Mouse (Mus musculus) erythroblast, embryonic 14.5 days (primary cell): ENCODE data around the gene Selplg. TPM values are rescaled to one million over a fixed set of nuclear protein-coding genes. Genes with fewer than 3 reads are reported as not detected.
"Not testable (repeated sequence)": the region's sequence is repeated elsewhere in the genome, so short reads cannot be mapped to it uniquely, and the experiment has no call there.

Source experiments
- H3K27me3 ChIP-seq: 2 replicates; pipeline ENCODE4 v1.6.1; 2012; ENCODE audit warnings: inconsistent platforms; ENCODE audit not compliant: control insufficient read depth
- H3K36me3 ChIP-seq: 2 replicates; pipeline ENCODE4 v1.6.1; 2012; ENCODE audit warnings: mild to moderate bottlenecking, inconsistent platforms; ENCODE audit not compliant: control insufficient read depth
- H3K4me1 ChIP-seq: 2 replicates; pipeline ENCODE4 v1.6.1; 2012; ENCODE audit warnings: inconsistent platforms; ENCODE audit not compliant: control insufficient read depth
- H3K4me3 ChIP-seq: replicated peaks from 2 replicates; pipeline ENCODE3; 2012; ENCODE audit warnings: moderate library complexity, mild to moderate bottlenecking, inconsistent platforms
- H3K9me3 ChIP-seq: 2 replicates; pipeline ENCODE4 v1.6.1; 2012; ENCODE audit warnings: low read length, inconsistent platforms, mixed read lengths; ENCODE audit not compliant: control insufficient read depth
- GATA1 ChIP-seq: IDR thresholded peaks from 2 replicates; pipeline ENCODE4 v1.6.1; 2012; ENCODE audit warnings: low read length, inconsistent platforms, mixed read lengths
- TAL1 ChIP-seq: IDR thresholded peaks from 3 replicates; pipeline ENCODE4 v1.6.1; 2012; ENCODE audit warnings: low read length, inconsistent platforms, mixed read lengths
- polyA plus RNA-seq: library from polyadenylated mRNA; stranded (reverse); fragments of >175 nt; gene quantifications from 2 replicates; pipeline ENCODE4 v1.2.3, GENCODE M21; 2012

Gene Selplg
- polyA plus RNA-seq, 1 experiment = 1.1 TPM

DNA sequence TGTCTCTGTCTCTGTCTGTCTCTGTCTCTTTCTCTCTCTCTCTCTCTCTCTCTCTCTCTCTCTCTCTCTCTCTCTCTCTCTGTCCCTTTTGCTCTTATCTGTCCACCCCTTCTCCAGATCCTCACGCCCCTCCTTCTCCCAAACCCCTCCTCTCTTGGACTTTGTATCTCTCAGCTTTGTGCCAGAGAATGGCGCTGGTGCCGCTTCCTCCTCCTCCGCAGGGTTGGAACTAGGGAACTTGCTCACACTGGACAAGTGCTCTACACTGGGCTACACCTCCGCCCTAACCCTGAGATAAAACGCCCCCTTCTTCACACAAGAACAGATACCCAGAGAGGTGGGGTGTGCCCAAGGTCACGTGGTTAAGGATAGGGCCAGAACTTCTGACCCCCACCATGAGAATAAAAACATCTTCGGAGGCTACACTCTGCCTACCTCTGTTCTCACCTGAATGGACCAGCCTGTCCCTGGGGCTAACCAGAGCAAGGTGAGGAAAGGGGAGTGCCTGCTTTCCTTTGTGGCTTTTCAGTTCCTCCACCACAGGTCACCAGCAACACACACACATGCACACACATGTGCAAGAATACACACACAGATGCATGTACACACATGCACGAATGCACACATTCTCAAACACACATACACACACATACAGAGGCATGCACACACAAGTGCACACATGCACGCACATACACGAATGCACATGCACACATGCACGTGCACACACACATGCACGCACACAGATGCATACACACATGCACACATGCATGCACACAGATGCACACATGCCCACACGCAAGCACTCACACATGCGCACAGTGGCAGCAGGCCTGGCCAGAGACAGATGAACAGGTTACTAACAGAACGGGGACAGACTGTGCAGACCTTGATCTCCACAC is 41.0 kb downstream of the Selplg start:
- no peaks in the 10 kb centered on the region for H3K27me3 ChIP-seq
- H3K36me3 ChIP-seq = no peaks in the 10 kb centered on the region
- no peak overlapping the region for H3K4me3 ChIP-seq
- H3K4me1 ChIP-seq = peaks cover 4% of the 10 kb centered on the region
- no peak; the same call in 2 of the 3 replicates for TF ChIP-seq TAL1
- TF ChIP-seq GATA1 = no peak
- H3K9me3 ChIP-seq = no peaks in the 10 kb centered on the region

GRCm38 (mm10) chr5:113790453-113791196 is 41.8 kb downstream of the Selplg start:
- TF ChIP-seq GATA1 (no peak), TAL1 (no peak)
- no peaks in the 10 kb centered on the region for H3K27me3 ChIP-seq
- H3K4me1 ChIP-seq = peaks cover 4% of the 10 kb centered on the region

GRCm38 (mm10) chr5:113789075-113789788 is 43.2 kb downstream of the Selplg start:
- no peaks in the 10 kb centered on the region for H3K36me3 ChIP-seq
- peaks cover 4% of the 10 kb centered on the region for H3K4me1 ChIP-seq
- TF ChIP-seq GATA1 (no peak), TAL1 (no peak)

More at GRCm38 (mm10) chr5:113790453-113791196, 41.8 kb downstream of the Selplg start:
- no peaks in the 10 kb centered on the region for H3K9me3 ChIP-seq
- H3K36me3 ChIP-seq = no peaks in the 10 kb centered on the region
- H3K4me3 ChIP-seq = no peak overlapping the region

DNA sequence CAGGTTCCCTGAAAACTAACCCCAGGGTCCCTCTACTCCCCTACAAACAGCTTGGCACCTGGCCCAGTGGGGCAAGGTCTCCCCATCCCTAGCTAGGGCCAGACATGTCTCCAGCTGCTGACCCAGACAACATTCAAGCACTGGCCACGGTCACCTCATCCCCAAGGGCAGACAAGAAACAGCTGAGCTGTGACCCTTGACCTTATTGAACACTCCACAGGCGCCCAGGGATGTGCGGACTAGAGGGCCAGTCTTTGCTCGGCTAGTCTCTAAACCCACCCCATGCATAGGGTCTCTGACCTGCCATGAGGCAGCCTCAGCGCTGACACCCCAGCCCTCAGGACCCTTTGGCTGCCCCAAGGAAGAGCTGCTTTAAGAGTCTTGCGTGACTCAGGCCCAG is 43.8 kb downstream of the Selplg start:
- Histone ChIP-seq H3K4me3 (no peak overlapping the region), H3K36me3 (no peaks in the 10 kb centered on the region), H3K27me3 (peaks cover 14% of the 10 kb centered on the region), H3K4me1 (peaks cover 4% of the 10 kb centered on the region), H3K9me3 (peaks cover 6% of the 10 kb centered on the region)
- TF ChIP-seq TAL1 (no peak), GATA1 (no peak)

More at GRCm38 (mm10) chr5:113789075-113789788, 43.2 kb downstream of the Selplg start:
- H3K4me3 ChIP-seq = no peak overlapping the region
- peaks cover 4% of the 10 kb centered on the region for H3K9me3 ChIP-seq
- peaks cover 8% of the 10 kb centered on the region for H3K27me3 ChIP-seq

GRCm38 (mm10) chr5:113786985-113787384 is 45.5 kb downstream of the Selplg start:
- peaks cover 4% of the 10 kb centered on the region for H3K4me1 ChIP-seq
- peaks cover 6% of the 10 kb centered on the region for H3K9me3 ChIP-seq
- no peak overlapping the region for H3K4me3 ChIP-seq
- H3K27me3 ChIP-seq = peaks cover 28% of the 10 kb centered on the region
- no peaks in the 10 kb centered on the region for H3K36me3 ChIP-seq
- TF ChIP-seq GATA1 = no peak
- TF ChIP-seq TAL1 = no peak

- not testable (repeated sequence) for H3K4me1 ChIP-seq, H3K36me3 ChIP-seq, H3K4me3 ChIP-seq, H3K9me3 ChIP-seq
- H3K27me3 ChIP-seq = peaks cover 28% of the 10 kb centered on the region
Measured at GRCm38 (mm10) chr5:113784104-113784503, 48.3 kb downstream of the Selplg start.

DNA sequence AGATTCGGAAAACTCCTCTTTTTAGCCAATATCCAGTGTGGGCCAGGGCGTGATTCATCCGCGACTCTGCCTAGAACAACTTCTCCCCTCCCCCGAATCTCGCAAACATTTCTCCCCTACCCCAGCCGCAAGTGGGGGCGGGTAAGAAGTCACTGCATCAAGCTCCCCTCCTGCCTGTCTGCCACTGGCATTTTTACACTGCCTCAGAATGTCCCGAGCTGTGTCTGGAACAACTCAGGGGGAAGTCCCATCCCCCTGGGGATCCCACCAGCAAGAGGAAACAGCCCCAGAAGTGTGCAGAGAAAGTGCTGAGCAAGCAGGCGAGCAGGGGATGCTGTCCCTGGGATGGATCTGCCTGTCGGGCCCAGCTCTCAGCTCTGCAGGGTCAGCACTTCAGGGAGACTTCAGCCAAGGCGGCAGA is 48.9 kb downstream of the Selplg start:
- no peak overlapping the region for H3K4me3 ChIP-seq
- H3K27me3 ChIP-seq = peaks cover 28% of the 10 kb centered on the region
- H3K9me3 ChIP-seq = peaks cover 6% of the 10 kb centered on the region
- no peaks in the 10 kb centered on the region; the same call in 1 of the 2 replicates for H3K4me1 ChIP-seq
- peaks cover 4% of the 10 kb centered on the region for H3K36me3 ChIP-seq
- TF ChIP-seq GATA1 = no peak
- TF ChIP-seq TAL1 = no peak

GRCm38 (mm10) chr5:113782624-113783023 is 49.8 kb downstream of the Selplg start:
- Histone ChIP-seq H3K9me3 (peaks cover 6% of the 10 kb centered on the region), H3K27me3 (peaks cover 28% of the 10 kb centered on the region), H3K36me3 (peaks cover 13% of the 10 kb centered on the region), H3K4me1 (no peaks in the 10 kb centered on the region; the same call in 1 of the 2 replicates), H3K4me3 (no peak overlapping the region)
- no peak for TF ChIP-seq TAL1

DNA sequence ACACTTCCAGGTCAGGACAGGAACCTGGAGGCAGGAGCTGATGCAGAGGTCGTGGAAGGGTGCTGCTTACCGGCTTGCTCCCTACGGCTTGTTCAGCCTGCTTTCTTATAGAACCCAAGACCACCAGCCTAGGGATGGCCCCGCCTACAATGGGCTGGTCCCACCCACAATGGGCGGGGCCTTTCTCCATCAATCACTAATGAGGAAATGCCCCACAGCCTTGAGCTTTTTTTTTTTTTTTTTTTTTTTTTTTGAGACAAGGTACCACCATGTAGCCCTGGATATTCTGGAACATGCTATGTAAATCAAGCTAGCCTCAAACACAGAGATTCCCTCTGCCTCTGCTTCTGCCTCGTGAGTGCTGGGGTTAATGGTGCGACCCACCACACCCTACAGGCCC is 50.6 kb downstream of the Selplg start:
- Histone ChIP-seq H3K4me3 (no peak overlapping the region), H3K4me1 (no peaks in the 10 kb centered on the region; the same call in 1 of the 2 replicates), H3K36me3 (peaks cover 19% of the 10 kb centered on the region), H3K27me3 (peaks cover 28% of the 10 kb centered on the region), H3K9me3 (peaks cover 6% of the 10 kb centered on the region)
- TF ChIP-seq TAL1 (no peak; the same call in 2 of the 3 replicates), GATA1 (no peak)
